Mouse (Mus musculus) adrenal gland, adult 8-10 months (tissue): ENCODE data around the gene Gm4869. TPM values are rescaled to one million over a fixed set of nuclear protein-coding genes. Genes with fewer than 3 reads are reported as not detected.
"Not testable (repeated sequence)": the region's sequence is repeated elsewhere in the genome, so short reads cannot be mapped to it uniquely, and the experiment has no call there.

Source experiments
- DNase-seq: peaks from one replicate; pipeline ENCODE4 v3.0.0; 2022
- total RNA-seq, 4 experiments: library from RNA; stranded (reverse); gene quantifications; 2 replicates each; pipeline ENCODE4 v1.2.4; 2022

The Gm4869 gene
- under 1 TPM in 3 of 4 experiments, not detected in 1; 0.15 to 0.24 (median 0.22) TPM for total RNA-seq

- no peak for DNase-seq
These were observed at the start of gene Gm4869 for GRCm38 (mm10) chr5:140445345-140445744. TSS of gene Gm4869 (plus strand) at chr5:140445645.

GRCm38 (mm10) chr5:140396166-140396940, 49.1 kb upstream of the Gm4869 start:
- no peak for DNase-seq

GRCm38 (mm10) chr5:140402640-140403270, 42.7 kb upstream of the Gm4869 start:
- DNase-seq = no peak

- no peak for DNase-seq
These were observed 40.3 kb upstream of the Gm4869 start for GRCm38 (mm10) chr5:140405126-140405525.

- no peak for DNase-seq
These were observed 38.8 kb upstream of the Gm4869 start for GRCm38 (mm10) chr5:140406666-140407065.

- no peak for DNase-seq
These were observed 36.6 kb upstream of the Gm4869 start for GRCm38 (mm10) chr5:140408801-140409200.

GRCm38 (mm10) chr5:140411339-140411738, 34.1 kb upstream of the Gm4869 start:
- no peak for DNase-seq

- DNase-seq = no peak
These were observed 30.8 kb upstream of the Gm4869 start for GRCm38 (mm10) chr5:140414647-140415046.

GRCm38 (mm10) chr5:140418106-140418488, 27.3 kb upstream of the Gm4869 start:
- no peak for DNase-seq

- DNase-seq = peak; percentile 74
These were observed 26.7 kb upstream of the Gm4869 start, which contains the start of gene Eif3b for GRCm38 (mm10) chr5:140418489-140419441. TSS of gene Eif3b (plus strand) at chr5:140419328.

- no peak for DNase-seq
These were observed 25.9 kb upstream of the Gm4869 start for GRCm38 (mm10) chr5:140419442-140420080.

GRCm38 (mm10) chr5:140420616-140421015, 24.8 kb upstream of the Gm4869 start:
- no peak for DNase-seq

GRCm38 (mm10) chr5:140425016-140425783, 20.2 kb upstream of the Gm4869 start:
- no peak for DNase-seq

GRCm38 (mm10) chr5:140439117-140439516, 6.3 kb upstream of the Gm4869 start:
- not testable (repeated sequence) for DNase-seq

- DNase-seq = no peak
These were observed 4.0 kb upstream of the Gm4869 start for GRCm38 (mm10) chr5:140441406-140441805.

GRCm38 (mm10) chr5:140444012-140444411, 1.4 kb upstream of the Gm4869 start:
- DNase-seq = no peak

- DNase-seq = no peak
These were observed 609 bp downstream of the Gm4869 start for GRCm38 (mm10) chr5:140446054-140446453.

GRCm38 (mm10) chr5:140454488-140454887, 9.0 kb downstream of the Gm4869 start:
- DNase-seq = no peak

GRCm38 (mm10) chr5:140455466-140455865, 10.0 kb downstream of the Gm4869 start:
- DNase-seq = no peak

GRCm38 (mm10) chr5:140461476-140461875, 16.0 kb downstream of the Gm4869 start:
- DNase-seq = no peak

GRCm38 (mm10) chr5:140463151-140463550, 17.7 kb downstream of the Gm4869 start:
- DNase-seq = peak; percentile 39
